Mouse (Mus musculus): ENCODE data around the gene Kcna2. TPM values are rescaled to one million over a fixed set of nuclear protein-coding genes. Genes with fewer than 3 reads are reported as not detected.

Gene Kcna2
- total RNA-seq (2014; rRNA removed), result 9.6 and 11.3 TPM in 2 replicates
- polyA plus RNA-seq (2015; fragmentation: Nextera tagmentation; extraction: Ambion mirVana), result 0.42 and 1.0 TPM in 2 replicates

DNA sequence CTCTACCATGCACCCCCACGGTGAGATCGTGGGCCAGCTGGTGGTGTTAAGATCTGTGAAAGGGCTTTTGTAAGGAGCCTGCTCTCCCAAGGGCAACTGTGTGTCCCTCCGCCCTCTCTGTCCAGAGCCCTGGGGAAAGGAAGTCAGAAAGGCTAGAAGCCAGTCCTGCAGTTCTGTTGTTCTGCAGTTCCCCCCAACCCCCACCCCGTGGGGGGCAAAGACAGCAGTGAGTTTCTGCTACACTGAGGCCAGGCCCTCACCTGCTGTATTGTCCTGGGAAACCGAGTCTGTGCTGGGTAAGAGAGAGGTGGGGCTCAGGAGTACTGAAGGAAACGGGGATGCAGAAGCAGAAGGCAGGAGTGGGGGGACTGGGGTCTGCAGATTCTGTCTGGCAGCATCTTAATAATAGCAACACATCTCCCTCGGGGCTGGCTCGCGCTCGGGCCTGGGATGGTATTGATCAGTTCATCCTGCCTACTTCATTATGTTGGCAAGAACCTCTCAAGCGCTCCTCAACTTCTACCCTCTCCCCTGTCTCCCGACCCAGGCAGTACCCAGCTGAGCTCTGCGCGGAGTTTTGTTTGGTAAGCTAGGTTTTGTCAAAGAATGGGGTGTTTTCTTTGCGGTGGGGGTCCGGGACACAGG lies at the start of gene Kcna2:
Gene Kcna2, plus strand, starts transcription at position 336 of the 645 bp plus-strand sequence.
- ATAC-seq, result peak; percentile 17
- peak; percentile 25 for DNase-seq
- peaks cover 10% of the 10 kb centered on the region for H3K4me1 ChIP-seq (ENCODE audit: insufficient read depth)
- H3K9ac ChIP-seq, result peak within 1 kb of the TSS; percentile 64
- H3K4me3 ChIP-seq (ENCODE audit: low read depth, low read length), result peak within 1 kb of the TSS; percentile 77
- no peaks in the 10 kb centered on the region for H3K27me3 ChIP-seq (ENCODE audit: insufficient read depth, low read length)
- 0 out of 2 replicates have a peak, but pooled peaks cover 4% of the 10 kb centered on the region for H3K36me3 ChIP-seq (ENCODE audit: insufficient read depth)
- no peak for TF ChIP-seq CTCF (IDR thresholded peaks at IDR 0.05; ENCODE audit: low read depth)
- H3K27ac ChIP-seq (ENCODE audit: low read depth, low read length), result peak within 1 kb of the TSS; percentile 71
- 5% methylated on average over 16 of the region's 16 CpGs for WGBS
- H3K4me2 ChIP-seq (ENCODE audit: low read depth), result peak within 1 kb of the TSS; percentile 97
- H3K9me3 ChIP-seq (ENCODE audit: low read length), result no peaks in the 10 kb centered on the region

DNA sequence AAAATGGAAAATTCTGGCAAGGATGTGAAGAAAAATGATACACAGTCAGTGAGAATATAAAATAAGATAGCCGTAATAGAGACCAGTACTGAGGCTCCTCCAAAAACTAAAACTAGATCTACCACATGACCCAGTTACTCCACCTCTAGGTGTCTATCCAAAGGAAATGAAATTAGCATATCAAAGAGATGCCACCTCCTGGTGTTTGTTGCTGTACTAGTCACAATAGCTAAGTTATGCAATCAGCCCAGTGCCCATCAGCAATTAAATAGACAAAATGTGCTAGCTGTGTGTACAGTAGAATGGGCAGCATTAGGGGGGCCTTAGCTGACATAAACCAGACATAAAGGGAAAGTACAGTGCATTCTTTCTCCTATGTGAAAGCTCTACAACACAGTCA lies 39.5 kb upstream of the Kcna2 start:
- DNase-seq, result no peak
- 89% methylated on average over 1 of the region's 1 CpGs for WGBS
- TF ChIP-seq CTCF (IDR thresholded peaks at IDR 0.05; ENCODE audit: low read depth), result no peak
- H3K4me1 ChIP-seq (ENCODE audit: insufficient read depth), result peaks cover 12% of the 10 kb centered on the region
- no peak overlapping the region for H3K9ac ChIP-seq
- no peaks in the 10 kb centered on the region for H3K9me3 ChIP-seq (ENCODE audit: low read length)
- ATAC-seq, result no peak
- H3K27ac ChIP-seq (ENCODE audit: low read depth, low read length), result no peak overlapping the region
- H3K4me3 ChIP-seq (ENCODE audit: low read depth, low read length), result no peak overlapping the region
- H3K36me3 ChIP-seq (ENCODE audit: insufficient read depth), result no peaks in the 10 kb centered on the region
- H3K27me3 ChIP-seq (ENCODE audit: insufficient read depth, low read length), result no peaks in the 10 kb centered on the region
- no peak overlapping the region for H3K4me2 ChIP-seq (ENCODE audit: low read depth)

DNA sequence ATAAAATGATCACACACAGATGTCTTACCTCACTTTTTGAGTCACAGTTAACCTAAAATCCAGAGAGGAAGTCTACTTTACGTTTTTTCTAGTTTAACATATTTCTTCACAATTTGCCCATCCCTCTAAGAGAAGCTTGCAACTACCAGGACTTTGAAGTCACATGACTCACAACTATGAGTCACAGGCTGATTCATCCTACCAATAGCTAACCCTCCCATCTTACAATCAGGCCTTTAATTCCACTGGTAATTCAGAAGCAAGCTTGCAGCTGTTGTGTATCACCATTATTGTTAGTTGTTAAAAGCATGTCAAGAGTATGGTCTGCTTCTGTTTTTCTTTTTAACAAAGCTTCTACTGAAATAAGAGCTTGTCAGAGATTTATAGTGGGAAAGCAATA lies 38.2 kb upstream of the Kcna2 start:
- Histone ChIP-seq H3K4me3 (ENCODE audit: low read depth, low read length) (no peak overlapping the region), H3K27me3 (ENCODE audit: insufficient read depth, low read length) (no peaks in the 10 kb centered on the region), H3K36me3 (ENCODE audit: insufficient read depth) (no peaks in the 10 kb centered on the region), H3K4me2 (ENCODE audit: low read depth) (no peak overlapping the region), H3K4me1 (ENCODE audit: insufficient read depth) (peaks cover 18% of the 10 kb centered on the region), H3K27ac (ENCODE audit: low read depth, low read length) (no peak overlapping the region), H3K9me3 (ENCODE audit: low read length) (no peaks in the 10 kb centered on the region), H3K9ac (no peak overlapping the region)
- DNase-seq, result no peak
- no peak for TF ChIP-seq CTCF (IDR thresholded peaks at IDR 0.05; ENCODE audit: low read depth)
- no peak for ATAC-seq
- WGBS, result 65% methylated on average over 1 of the region's 1 CpGs

DNA sequence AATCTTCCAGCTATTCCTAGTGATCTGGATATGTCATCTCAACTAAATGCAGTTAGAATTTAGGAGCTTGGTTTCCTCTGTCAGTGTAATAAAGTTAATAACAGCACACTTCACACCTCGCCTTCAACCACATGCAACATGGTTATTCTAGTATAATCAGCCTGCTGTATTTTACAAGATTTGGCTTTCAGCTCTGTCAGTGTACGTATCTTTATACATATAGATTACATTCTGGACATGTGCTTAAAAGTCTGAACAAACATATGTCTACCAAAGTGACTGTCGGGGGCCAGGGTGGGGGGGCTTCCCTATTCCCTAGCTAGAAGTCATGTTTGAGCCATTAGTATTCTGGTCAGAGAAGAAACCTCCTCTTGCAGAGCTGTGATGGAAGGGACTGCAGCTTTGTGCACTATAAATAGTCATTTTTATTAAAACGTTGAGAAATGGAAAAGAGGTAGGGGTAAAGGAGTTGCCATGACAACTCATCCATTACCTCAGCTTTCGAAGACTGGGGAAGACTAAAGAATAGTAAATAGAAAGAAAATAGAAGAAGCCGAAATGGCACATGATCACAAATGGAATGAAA lies 35.3 kb upstream of the Kcna2 start:
- Histone ChIP-seq H3K4me3 (ENCODE audit: low read depth, low read length) (no peak overlapping the region), H3K36me3 (ENCODE audit: insufficient read depth) (no peaks in the 10 kb centered on the region), H3K9ac (no peak overlapping the region), H3K4me2 (ENCODE audit: low read depth) (peak overlapping the region; percentile 25), H3K9me3 (ENCODE audit: low read length) (no peaks in the 10 kb centered on the region), H3K4me1 (ENCODE audit: insufficient read depth) (peaks cover 19% of the 10 kb centered on the region), H3K27ac (ENCODE audit: low read depth, low read length) (peak overlapping the region; percentile 83), H3K27me3 (ENCODE audit: insufficient read depth, low read length) (no peaks in the 10 kb centered on the region)
- 25% methylated on average over 6 of the region's 6 CpGs for WGBS
- DNase-seq (peak; percentile 72), ATAC-seq (peak; percentile 76)
- TF ChIP-seq CTCF (IDR thresholded peaks at IDR 0.05; ENCODE audit: low read depth), result no peak

DNA sequence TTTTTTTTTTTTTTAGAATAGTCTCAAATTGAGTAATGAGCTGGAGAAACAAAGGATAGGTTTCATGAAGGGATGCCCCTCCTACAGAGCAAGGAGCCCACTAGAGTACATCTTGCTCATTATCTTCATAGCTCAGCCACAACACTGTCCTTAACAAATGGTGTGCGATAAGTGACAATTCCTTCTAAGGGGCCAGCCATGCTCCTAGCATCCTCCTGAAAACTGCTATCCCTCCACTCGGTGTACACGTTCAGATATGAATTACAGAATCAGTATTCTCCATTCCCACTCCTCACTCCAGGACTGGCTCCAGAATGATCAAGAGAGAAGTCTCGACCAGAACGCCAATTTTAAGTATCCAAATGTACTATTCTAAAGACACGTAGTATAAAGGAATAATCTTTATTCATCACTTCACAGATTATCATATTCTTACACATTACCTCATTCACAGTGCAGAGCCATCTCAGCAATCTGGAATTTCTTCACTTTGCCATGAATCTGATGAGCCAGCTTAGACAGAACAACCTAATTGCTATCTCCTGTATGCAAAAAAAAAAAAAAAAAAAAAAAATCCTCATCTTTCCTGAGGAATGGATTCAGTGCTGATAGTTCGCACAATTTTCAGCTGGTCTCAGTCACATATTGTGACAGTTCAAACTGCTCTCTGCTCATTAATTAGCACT lies 34.6 kb upstream of the Kcna2 start:
- ATAC-seq, result peak; percentile 89
- H3K4me2 ChIP-seq (ENCODE audit: low read depth), result peak overlapping the region; percentile 25; the same call in 1 of the 2 replicates
- no peak for TF ChIP-seq CTCF (IDR thresholded peaks at IDR 0.05; ENCODE audit: low read depth)

DNA sequence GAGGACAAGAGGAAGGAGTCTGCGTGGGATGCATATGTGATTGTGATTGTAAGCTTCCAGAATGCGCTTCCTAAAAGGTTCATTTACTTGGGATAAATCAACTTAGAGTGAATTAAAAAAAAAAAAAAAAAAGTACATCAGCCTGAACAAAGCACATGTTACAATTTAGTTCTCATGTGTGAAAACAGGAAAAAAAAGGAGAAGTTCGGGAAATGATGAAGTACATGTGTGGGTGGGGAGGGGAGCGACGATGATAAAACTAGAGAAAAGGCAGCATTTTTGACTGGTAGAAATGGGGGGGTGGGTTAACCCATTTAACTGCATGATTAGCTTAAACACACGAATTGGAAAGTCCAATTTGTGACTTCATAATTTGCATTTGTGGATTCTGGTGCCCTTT lies 33.7 kb upstream of the Kcna2 start:
- ATAC-seq (no peak), DNase-seq (no peak)
- H3K27me3 ChIP-seq (ENCODE audit: insufficient read depth, low read length), result no peaks in the 10 kb centered on the region
- no peaks in the 10 kb centered on the region for H3K9me3 ChIP-seq (ENCODE audit: low read length)
- peaks cover 19% of the 10 kb centered on the region for H3K4me1 ChIP-seq (ENCODE audit: insufficient read depth)
- no peak overlapping the region for H3K4me2 ChIP-seq (ENCODE audit: low read depth)
- no peak overlapping the region for H3K4me3 ChIP-seq (ENCODE audit: low read depth, low read length)
- no peak overlapping the region for H3K9ac ChIP-seq
- no peaks in the 10 kb centered on the region for H3K36me3 ChIP-seq (ENCODE audit: insufficient read depth)
- no peak for TF ChIP-seq CTCF (IDR thresholded peaks at IDR 0.05; ENCODE audit: low read depth)
- peak overlapping the region; percentile 73; the same call in 1 of the 2 replicates for H3K27ac ChIP-seq (ENCODE audit: low read depth, low read length)
- WGBS, result 49% methylated on average over 6 of the region's 6 CpGs

More for the DNA sequence above, 34.6 kb upstream of the Kcna2 start:
- WGBS, result 24% methylated on average over 7 of the region's 7 CpGs
- Histone ChIP-seq H3K9me3 (ENCODE audit: low read length) (no peaks in the 10 kb centered on the region), H3K27ac (ENCODE audit: low read depth, low read length) (peak overlapping the region; percentile 83), H3K9ac (no peak overlapping the region), H3K4me3 (ENCODE audit: low read depth, low read length) (no peak overlapping the region), H3K4me1 (ENCODE audit: insufficient read depth) (peaks cover 19% of the 10 kb centered on the region), H3K27me3 (ENCODE audit: insufficient read depth, low read length) (no peaks in the 10 kb centered on the region), H3K36me3 (ENCODE audit: insufficient read depth) (no peaks in the 10 kb centered on the region)
- DNase-seq, result peak; percentile 74

DNA sequence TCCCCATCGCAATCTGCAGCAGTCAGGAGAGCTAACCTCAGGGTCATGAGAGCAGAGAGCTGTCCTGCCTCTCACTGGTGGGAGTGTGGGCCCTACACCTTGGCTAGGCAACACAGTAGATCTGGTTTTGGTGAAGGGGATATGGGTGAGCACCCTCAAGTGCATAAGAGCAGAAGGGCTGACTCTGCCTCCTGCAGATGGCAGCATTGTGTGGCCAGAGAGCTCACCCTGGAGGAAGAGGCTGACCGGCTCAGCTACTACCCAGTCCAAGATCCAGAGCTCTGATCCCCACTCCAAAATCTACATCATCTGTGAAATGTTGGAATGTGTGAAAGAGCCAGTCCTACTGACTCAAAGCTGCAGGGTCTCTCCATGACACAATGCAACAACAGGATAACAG lies 27.1 kb upstream of the Kcna2 start:
- WGBS, result 72% methylated on average over 2 of the region's 2 CpGs
- TF ChIP-seq CTCF (IDR thresholded peaks at IDR 0.05; ENCODE audit: low read depth), result no peak
- ATAC-seq (no peak), DNase-seq (no peak)
- H3K4me1 ChIP-seq (ENCODE audit: insufficient read depth), result no peaks in the 10 kb centered on the region
- H3K27me3 ChIP-seq (ENCODE audit: insufficient read depth, low read length), result no peaks in the 10 kb centered on the region
- no peak overlapping the region for H3K27ac ChIP-seq (ENCODE audit: low read depth, low read length)
- no peaks in the 10 kb centered on the region for H3K9me3 ChIP-seq (ENCODE audit: low read length)
- no peaks in the 10 kb centered on the region for H3K36me3 ChIP-seq (ENCODE audit: insufficient read depth)
- no peak overlapping the region for H3K4me3 ChIP-seq (ENCODE audit: low read depth, low read length)
- H3K4me2 ChIP-seq (ENCODE audit: low read depth), result no peak overlapping the region
- no peak overlapping the region for H3K9ac ChIP-seq

All from forebrain, postnatal 0 days (tissue).